In the genomic region with DNA sequence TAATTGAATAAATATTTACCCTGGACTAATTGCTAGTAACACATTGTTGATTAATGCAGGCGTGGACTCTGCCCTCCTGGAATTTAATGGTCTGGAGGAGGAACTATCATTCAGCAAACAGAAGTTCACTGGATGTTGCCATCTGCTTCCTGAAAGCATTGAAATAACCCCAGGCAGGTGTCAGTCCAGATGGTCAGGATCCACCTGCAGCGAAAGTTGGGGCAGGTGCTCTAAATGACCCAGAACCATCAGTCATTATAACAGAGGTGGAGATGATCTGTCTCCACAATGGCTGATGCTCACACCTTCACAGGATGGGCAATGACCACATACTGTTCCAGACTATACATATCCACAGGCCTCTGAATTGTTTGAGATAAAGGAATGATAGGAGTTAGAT, we compare ENCODE assay signal across 22 mouse cellular contexts.
"Had no signal": no experiment of that assay in that cellular context is flagged by ENCODE, and none has a peak within 500 bp of the region (broad histone marks: within the 10 kb centered on the region; RNA-seq: fewer than 3 reads in every experiment).

No protein-coding gene starts in this region.

- H3K4me3 ChIP-seq: limb, embryonic 10.5 days; limb, embryonic 13.5 days; liver, embryonic 12.5 days; liver, embryonic 15.5 days; lung, embryonic 15.5 days; megakaryocyte, embryonic 14.5 days; midbrain, embryonic 10.5 days; midbrain, embryonic 13.5 days; myocyte; neural tube, embryonic 13.5 days; stomach, embryonic 15.5 days had no signal

- H3K4me2 ChIP-seq: limb, embryonic 13.5 days; liver, embryonic 12.5 days; liver, embryonic 15.5 days; lung, embryonic 15.5 days; midbrain, embryonic 13.5 days; neural tube, embryonic 13.5 days; stomach, embryonic 15.5 days had no signal

- H3K9ac ChIP-seq: limb, embryonic 13.5 days; liver, embryonic 12.5 days; liver, embryonic 15.5 days; lung, embryonic 15.5 days; midbrain, embryonic 13.5 days; neural tube, embryonic 13.5 days; stomach, embryonic 15.5 days had no signal

- H3K9me3 ChIP-seq: limb, embryonic 10.5 days; limb, embryonic 13.5 days; liver, embryonic 12.5 days; liver, embryonic 15.5 days; lung, embryonic 15.5 days; midbrain, embryonic 10.5 days; midbrain, embryonic 13.5 days; neural tube, embryonic 13.5 days; stomach, embryonic 15.5 days had no signal

- ATAC-seq: liver, embryonic 12.5 days; midbrain, embryonic 13.5 days; midbrain, embryonic 16.5 days had no signal

- H3K36me3 ChIP-seq: limb, embryonic 10.5 days; limb, embryonic 13.5 days; liver, embryonic 12.5 days; liver, embryonic 15.5 days; lung, embryonic 15.5 days; midbrain, embryonic 10.5 days; midbrain, embryonic 13.5 days; neural tube, embryonic 13.5 days; stomach, embryonic 15.5 days had no signal

- DNase-seq: kidney, postnatal 36 days; liver; lung, adult 18-20 months; lung, postnatal 10 days; lung, postnatal 36 days; retina, postnatal 1 day; right cerebral cortex, postnatal 25 days; spleen, adult 18-20 months; thymus, postnatal 25 days had no signal

- H3K27me3 ChIP-seq: liver, embryonic 12.5 days; liver, embryonic 15.5 days; lung, embryonic 15.5 days; megakaryocyte, embryonic 14.5 days; midbrain, embryonic 13.5 days; neural tube, embryonic 13.5 days; stomach, embryonic 15.5 days had no signal

- H3K4me1 ChIP-seq: liver, embryonic 12.5 days; liver, embryonic 15.5 days; lung, embryonic 15.5 days; megakaryocyte, embryonic 14.5 days; stomach, embryonic 15.5 days had no signal

- H3K27ac ChIP-seq: kidney, postnatal 0 days; limb, embryonic 10.5 days; limb, embryonic 13.5 days; liver, embryonic 12.5 days; liver, embryonic 15.5 days; lung, embryonic 15.5 days; midbrain, embryonic 10.5 days; midbrain, embryonic 13.5 days; neural tube, embryonic 13.5 days; stomach, embryonic 15.5 days had no signal
